Mouse (Mus musculus) small intestine, adult 2 months (tissue): ENCODE data around the gene Efnb2. TPM values are rescaled to one million over a fixed set of nuclear protein-coding genes. Genes with fewer than 3 reads are reported as not detected.

ENCODE experiments used
- H3K27ac ChIP-seq: fragments of 200-500 bp; 2 replicates; pipeline ENCODE4 v1.5.1; 2012; ENCODE audit warnings: low read depth, low read length, control low read depth, inconsistent platforms; ENCODE audit not compliant: insufficient read depth
- H3K27me3 ChIP-seq: fragments of 200-500 bp; 2 replicates; pipeline ENCODE4 v1.6.1; 2012; ENCODE audit warnings: mild to moderate bottlenecking, moderate library complexity, low read length, inconsistent platforms; ENCODE audit not compliant: control insufficient read depth, insufficient read depth
- H3K36me3 ChIP-seq: fragments of 200-500 bp; 2 replicates; pipeline ENCODE4 v1.6.1; 2012; ENCODE audit warnings: mild to moderate bottlenecking, low read length, control low read depth, inconsistent platforms; ENCODE audit not compliant: control insufficient read depth, insufficient read depth
- H3K4me1 ChIP-seq: fragments of 200-500 bp; 2 replicates; pipeline ENCODE4 v1.6.1; 2012; ENCODE audit warnings: low read length, inconsistent platforms, mixed read lengths; ENCODE audit not compliant: control insufficient read depth, insufficient read depth, insufficient read length
- H3K4me3 ChIP-seq: fragments of 200-500 bp; 2 replicates; pipeline ENCODE4 v1.5.1; 2012; ENCODE audit warnings: low read depth, mild to moderate bottlenecking, control low read depth, inconsistent platforms, low read length, moderate library complexity
- CTCF ChIP-seq: fragments of 200-500 bp; IDR thresholded peaks from 2 replicates; pipeline ENCODE4 v1.5.1; 2012; ENCODE audit warnings: low read depth, mild to moderate bottlenecking, control low read depth, inconsistent platforms, low read length, moderate library complexity, mixed read lengths; ENCODE audit not compliant: insufficient replicate concordance, insufficient read length; ENCODE audit errors: extremely low read depth
- POLR2A ChIP-seq: fragments of 200-500 bp; IDR thresholded peaks from 2 replicates; pipeline ENCODE4 v1.6.1; 2012; ENCODE audit warnings: low read depth, mild to moderate bottlenecking, control low read depth, inconsistent platforms, low read length, moderate library complexity
- WGBS: fragments of 180-500 bp; shearing (Covaris S2); methylation state at CpG from one replicate; pipeline ENCODE4 v1.1.7; 2018; 5-methylcytosine and 5-hydroxymethylcytosine counted together
- polyA plus RNA-seq: library from polyadenylated mRNA; depleted of rRNA; stranded (reverse); fragments of >200 nt; gene quantifications from 2 replicates; pipeline ENCODE4 v1.2.3, GENCODE M21; 2012

The Efnb2 gene
- polyA plus RNA-seq, 1 experiment, result 77.8 TPM

- TF ChIP-seq CTCF (no peak), POLR2A (no peak)
- 88% methylated on average over 24 of the region's 24 CpGs for WGBS
- Histone ChIP-seq H3K27me3 (no peaks in the 10 kb centered on the region), H3K36me3 (no peaks in the 10 kb centered on the region), H3K4me3 (no peak overlapping the region), H3K4me1 (peaks cover 10% of the 10 kb centered on the region), H3K27ac (no peak overlapping the region)
Measured at GRCm38 (mm10) chr8:8655346-8656340, 5.4 kb downstream of the Efnb2 start.

- H3K36me3 ChIP-seq, result peaks cover 3% of the 10 kb centered on the region
- no peak overlapping the region for H3K27ac ChIP-seq
- H3K4me1 ChIP-seq, result peaks cover 23% of the 10 kb centered on the region; the same call in 1 of the 2 replicates
- no peaks in the 10 kb centered on the region for H3K27me3 ChIP-seq
- 74% methylated on average over 12 of the region's 12 CpGs for WGBS
- no peak overlapping the region for H3K4me3 ChIP-seq
- no peak for TF ChIP-seq POLR2A
- no peak for TF ChIP-seq CTCF
Measured at GRCm38 (mm10) chr8:8653906-8654489, 7.0 kb downstream of the Efnb2 start.

GRCm38 (mm10) chr8:8653343-8653742, 7.7 kb downstream of the Efnb2 start:
- WGBS, result 65% methylated on average over 5 of the region's 5 CpGs
- Histone ChIP-seq H3K27me3 (no peaks in the 10 kb centered on the region), H3K36me3 (peaks cover 3% of the 10 kb centered on the region), H3K27ac (no peak overlapping the region), H3K4me1 (peaks cover 27% of the 10 kb centered on the region; the same call in 1 of the 2 replicates), H3K4me3 (no peak overlapping the region)
- TF ChIP-seq POLR2A (no peak), CTCF (no peak)

- H3K4me3 ChIP-seq, result no peak overlapping the region
- peaks cover 3% of the 10 kb centered on the region for H3K36me3 ChIP-seq
- TF ChIP-seq POLR2A (no peak), CTCF (no peak)
- peak overlapping the region; percentile 68 for H3K27ac ChIP-seq
- 35% methylated on average over 4 of the region's 4 CpGs for WGBS
- peaks cover 27% of the 10 kb centered on the region; the same call in 1 of the 2 replicates for H3K4me1 ChIP-seq
- no peaks in the 10 kb centered on the region for H3K27me3 ChIP-seq
Measured at GRCm38 (mm10) chr8:8652388-8652787, 8.7 kb downstream of the Efnb2 start.

GRCm38 (mm10) chr8:8649944-8650343, 11.1 kb downstream of the Efnb2 start:
- WGBS, result 85% methylated on average over 8 of the region's 8 CpGs
- no peaks in the 10 kb centered on the region for H3K27me3 ChIP-seq
- peaks cover 27% of the 10 kb centered on the region; the same call in 1 of the 2 replicates for H3K4me1 ChIP-seq
- H3K36me3 ChIP-seq, result peaks cover 5% of the 10 kb centered on the region
- no peak overlapping the region for H3K27ac ChIP-seq
- H3K4me3 ChIP-seq, result no peak overlapping the region
- no peak for TF ChIP-seq POLR2A
- TF ChIP-seq CTCF, result no peak

GRCm38 (mm10) chr8:8649536-8649935, 11.5 kb downstream of the Efnb2 start:
- 91% methylated on average over 3 of the region's 3 CpGs for WGBS
- H3K36me3 ChIP-seq, result peaks cover 5% of the 10 kb centered on the region
- H3K4me1 ChIP-seq, result peaks cover 25% of the 10 kb centered on the region; the same call in 1 of the 2 replicates
- H3K4me3 ChIP-seq, result no peak overlapping the region
- no peak for TF ChIP-seq CTCF
- TF ChIP-seq POLR2A, result no peak
- H3K27ac ChIP-seq, result no peak overlapping the region
- no peaks in the 10 kb centered on the region for H3K27me3 ChIP-seq

GRCm38 (mm10) chr8:8648686-8649085, 12.4 kb downstream of the Efnb2 start:
- Histone ChIP-seq H3K27me3 (no peaks in the 10 kb centered on the region), H3K4me1 (peaks cover 25% of the 10 kb centered on the region; the same call in 1 of the 2 replicates), H3K27ac (no peak overlapping the region), H3K4me3 (no peak overlapping the region), H3K36me3 (peaks cover 5% of the 10 kb centered on the region)
- WGBS, result 48% methylated on average over 7 of the region's 7 CpGs
- no peak for TF ChIP-seq POLR2A
- no peak for TF ChIP-seq CTCF
